Mouse (Mus musculus) testis, adult 2 months (tissue): ENCODE data around the gene Ghdc.

Experiments
- CTCF ChIP-seq: fragments of 200-500 bp; IDR thresholded peaks from 2 replicates; pipeline ENCODE4 v1.5.1; 2012; ENCODE audit warnings: low read depth, mild to moderate bottlenecking, inconsistent platforms, low read length, moderate library complexity; ENCODE audit not compliant: control insufficient read depth, insufficient read depth, insufficient replicate concordance
- POLR2A ChIP-seq: fragments of 200-500 bp; IDR thresholded peaks from 2 replicates; pipeline ENCODE4 v1.6.1; 2012; ENCODE audit warnings: low read depth, mild to moderate bottlenecking, inconsistent platforms, low read length, moderate library complexity; ENCODE audit not compliant: control insufficient read depth

- TF ChIP-seq CTCF, result no peak
- TF ChIP-seq POLR2A, result no peak
These were observed 33.7 kb upstream of the Ghdc start for GRCm38 (mm10) chr11:100804409-100804808.
